Mouse (Mus musculus) liver, embryonic 14.5 days (tissue): Measurements from ENCODE around the gene Abraxas2. TPM values are rescaled to one million over a fixed set of nuclear protein-coding genes. Genes with fewer than 3 reads are reported as not detected.

Source experiments
- ATAC-seq: fragments of 200-750 bp; cut with Nextera tagmentation; 2 replicates; pipeline ENCODE4 v1.8.0; 2017; ENCODE audit warnings: moderate number of reproducible peaks, mild to moderate bottlenecking, moderate library complexity; ENCODE audit not compliant: insufficient read depth
- DNase-seq, 3 experiments: peaks; one replicate each; pipeline ENCODE4 v3.0.0-alpha.2; 2012 to 2013; ENCODE audit warnings: low read depth in 3 of 3, low spot score in 3 of 3
- H3K27ac ChIP-seq: fragments of 300-500 bp; sonication (generic); 2 replicates; pipeline ENCODE4 v1.5.1; 2014; ENCODE audit warnings: moderate library complexity, mild to moderate bottlenecking, control low read depth, inconsistent platforms
- H3K27me3 ChIP-seq: fragments of 300-500 bp; sonication (generic); 2 replicates; pipeline ENCODE4 v1.6.1; 2014; ENCODE audit warnings: mild to moderate bottlenecking, low read length, moderate library complexity; ENCODE audit not compliant: control insufficient read depth, insufficient read depth
- H3K36me3 ChIP-seq: fragments of 300-500 bp; sonication (generic); replicated peaks from 2 replicates; pipeline ENCODE4 v1.6.1; 2014; ENCODE audit warnings: low read depth; ENCODE audit not compliant: control insufficient read depth, insufficient read depth
- H3K4me1 ChIP-seq, 2 experiments: fragments of 200-500 bp in 1 of 2; fragments of 300-500 bp in 1 of 2; sonication (generic) in 1 of 2; replicated peaks; 2 replicates each; pipeline ENCODE4 v1.6.1; 2012 to 2014; ENCODE audit warnings: antibody characterized with exemption in 1 of 2, inconsistent platforms in 1 of 2, low read length in 1 of 2; ENCODE audit not compliant: control insufficient read depth in 2 of 2, insufficient read depth in 2 of 2
- H3K4me2 ChIP-seq: fragments of 300-500 bp; sonication (generic); 2 replicates; pipeline ENCODE4 v1.6.1; 2014; ENCODE audit warnings: low read depth, mild to moderate bottlenecking, control low read depth, moderate library complexity
- H3K4me3 ChIP-seq, 2 experiments: fragments of 200-500 bp in 1 of 2; fragments of 300-500 bp in 1 of 2; sonication (generic) in 1 of 2; 2 replicates each; pipeline ENCODE4 v1.5.1; 2012 to 2014; ENCODE audit warnings: low read depth in 2 of 2, low read length in 2 of 2, mild to moderate bottlenecking in 2 of 2, control low read depth in 1 of 2, inconsistent platforms in 1 of 2, moderate library complexity in 1 of 2; ENCODE audit not compliant: insufficient read depth in 1 of 2
- H3K9ac ChIP-seq: fragments of 300-500 bp; sonication (generic); replicated peaks from 2 replicates; pipeline ENCODE4 v1.6.1; 2014; ENCODE audit warnings: mild to moderate bottlenecking, control low read depth, moderate library complexity
- H3K9me3 ChIP-seq: fragments of 300-500 bp; sonication (generic); 2 replicates; pipeline ENCODE4 v1.6.1; 2016; ENCODE audit warnings: low read length, mixed read lengths; ENCODE audit not compliant: control insufficient read depth
- CTCF ChIP-seq: IDR thresholded peaks from 2 replicates; pipeline ENCODE4 v1.5.1; 2016; ENCODE audit warnings: antibody characterized with exemption, low read depth, control low read depth
- EP300 ChIP-seq: IDR thresholded peaks from 2 replicates; pipeline ENCODE4 v1.6.1; 2016; ENCODE audit warnings: antibody characterized with exemption, low read depth
- WGBS: fragments of 180-500 bp; shearing (Covaris S2); extraction: QIAGEN DNeasy Blood & Tissue Kit; methylation state at CpG from one replicate; pipeline ENCODE4 v1.1.7; 2014; ENCODE audit not compliant: insufficient replicate concordance; 5-methylcytosine and 5-hydroxymethylcytosine counted together
- polyA plus RNA-seq, 2 experiments: library from polyadenylated mRNA; depleted of rRNA in 1 of 2; stranded (reverse) in 1 of 2; unstranded in 1 of 2; fragments of >200 nt; fragmentation: Nextera tagmentation in 1 of 2; extraction: Ambion mirVana in 1 of 2; gene quantifications; 2 replicates each; pipeline versions ENCODE4 v1.2.1 to v1.2.3; 2012 to 2014

Abraxas2 gene
- polyA plus RNA-seq, 2 experiments = 7.4 to 10.7 TPM

GRCm38 (mm10) chr7:132894841-132895555 lies 36.0 kb downstream of the Abraxas2 start:
- H3K4me2 ChIP-seq = no peak overlapping the region
- no peaks in the 10 kb centered on the region for H3K9me3 ChIP-seq
- no peaks in the 10 kb centered on the region for H3K4me1 ChIP-seq
- DNase-seq = no peak
- ATAC-seq = no peak
- no peak overlapping the region for H3K4me3 ChIP-seq
- no peak overlapping the region for H3K9ac ChIP-seq
- TF ChIP-seq EP300 (no peak), CTCF (no peak)
- H3K27ac ChIP-seq = no peak overlapping the region
- H3K36me3 ChIP-seq = no peaks in the 10 kb centered on the region
- H3K27me3 ChIP-seq = no peaks in the 10 kb centered on the region
- WGBS = 62% methylated on average over 7 of the region's 7 CpGs

- ATAC-seq (no peak), DNase-seq (no peak)
- Histone ChIP-seq H3K4me3 (no peak overlapping the region), H3K27ac (no peak overlapping the region), H3K27me3 (no peaks in the 10 kb centered on the region), H3K4me1 (no peaks in the 10 kb centered on the region), H3K9me3 (no peaks in the 10 kb centered on the region), H3K36me3 (no peaks in the 10 kb centered on the region), H3K4me2 (no peak overlapping the region), H3K9ac (no peak overlapping the region)
- no peak for TF ChIP-seq CTCF
- no peak for TF ChIP-seq EP300
- WGBS = 73% methylated on average over 9 of the region's 9 CpGs
Observed at GRCm38 (mm10) chr7:132896206-132896815, 37.3 kb downstream of the Abraxas2 start.

DNA sequence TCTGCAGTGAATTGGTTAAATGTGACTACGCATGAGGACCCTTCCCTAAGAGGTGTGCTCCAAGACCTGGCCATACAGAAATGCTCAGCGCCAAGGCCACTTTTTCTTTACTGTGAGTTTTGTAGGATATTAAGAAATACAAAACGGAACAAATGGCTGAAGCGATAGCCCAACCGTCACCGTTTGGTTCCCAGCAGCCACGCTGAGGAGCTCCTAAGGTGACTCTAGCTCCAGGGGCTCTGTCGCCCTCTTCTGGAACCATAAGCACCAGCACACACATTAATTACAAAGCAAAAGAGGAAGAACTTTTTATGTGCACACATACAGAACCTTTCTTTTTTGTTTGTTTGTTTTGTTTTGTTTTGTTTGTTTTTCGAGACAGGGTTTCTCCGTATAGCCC lies 38.2 kb downstream of the Abraxas2 start:
- no peaks in the 10 kb centered on the region for H3K9me3 ChIP-seq
- ATAC-seq = no peak
- H3K27ac ChIP-seq = no peak overlapping the region
- H3K4me1 ChIP-seq = no peaks in the 10 kb centered on the region
- no peaks in the 10 kb centered on the region for H3K27me3 ChIP-seq
- H3K36me3 ChIP-seq = no peaks in the 10 kb centered on the region
- no peak for DNase-seq
- WGBS = 75% methylated on average over 10 of the region's 10 CpGs
- no peak overlapping the region for H3K4me3 ChIP-seq
- no peak overlapping the region for H3K4me2 ChIP-seq
- H3K9ac ChIP-seq = no peak overlapping the region
- TF ChIP-seq CTCF (peak; percentile 53), EP300 (no peak)

GRCm38 (mm10) chr7:132898234-132898633 lies 39.2 kb downstream of the Abraxas2 start:
- TF ChIP-seq CTCF (peak; percentile 85), EP300 (no peak)
- no peaks in the 10 kb centered on the region for H3K9me3 ChIP-seq
- 56% methylated on average over 2 of the region's 2 CpGs for WGBS
- no peak overlapping the region for H3K4me3 ChIP-seq
- no peaks in the 10 kb centered on the region for H3K27me3 ChIP-seq
- DNase-seq = peak; percentile 17 to 29 (median 28)
- no peak for ATAC-seq
- no peak overlapping the region for H3K4me2 ChIP-seq
- H3K27ac ChIP-seq = no peak overlapping the region
- H3K36me3 ChIP-seq = no peaks in the 10 kb centered on the region
- H3K9ac ChIP-seq = no peak overlapping the region
- no peaks in the 10 kb centered on the region for H3K4me1 ChIP-seq

DNA sequence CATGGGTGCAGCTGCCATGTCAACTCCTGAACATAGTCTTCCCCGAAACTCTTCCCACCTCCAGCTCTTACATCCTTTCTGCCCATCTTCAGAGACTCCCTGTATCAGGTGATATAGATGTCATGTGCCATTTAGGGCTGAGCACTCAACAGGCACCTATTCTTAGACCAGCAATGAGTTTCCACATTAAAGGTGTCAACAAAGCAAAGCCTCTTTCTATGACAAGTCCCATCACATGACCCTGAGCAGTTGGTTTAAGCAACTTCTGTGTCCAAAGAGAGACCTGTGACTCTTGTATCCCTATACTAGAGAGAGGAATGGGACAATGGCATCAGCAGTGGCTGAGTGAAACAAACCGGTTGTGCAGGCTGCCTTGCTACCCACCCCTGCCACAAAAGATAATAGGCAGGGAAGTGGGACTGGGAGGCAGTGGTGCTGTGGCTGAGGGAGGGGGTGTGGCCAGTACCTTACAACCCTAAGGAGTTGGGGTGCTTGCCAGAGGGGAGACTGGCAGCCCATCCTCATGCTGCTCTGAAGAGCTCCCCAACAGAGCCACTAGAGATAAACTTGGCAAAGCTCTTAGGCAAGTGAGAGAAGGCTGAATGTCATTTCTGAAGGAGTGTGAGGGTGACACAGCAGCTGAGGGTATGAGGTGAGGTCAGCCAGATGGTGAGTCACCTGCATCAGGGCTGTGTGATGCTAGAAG lies 42.0 kb downstream of the Abraxas2 start:
- Histone ChIP-seq H3K36me3 (no peaks in the 10 kb centered on the region), H3K27me3 (no peaks in the 10 kb centered on the region), H3K4me1 (no peaks in the 10 kb centered on the region), H3K4me2 (no peak overlapping the region), H3K4me3 (no peak overlapping the region), H3K9ac (no peak overlapping the region), H3K27ac (no peak overlapping the region), H3K9me3 (no peaks in the 10 kb centered on the region)
- no peak for ATAC-seq
- no peak for DNase-seq
- TF ChIP-seq EP300 (no peak), CTCF (no peak)
- 32% methylated on average over 2 of the region's 2 CpGs for WGBS
